Mouse (Mus musculus) Patski (cell line): ENCODE results near the gene Ush1g. TPM values are rescaled to one million over a fixed set of nuclear protein-coding genes. Genes with fewer than 3 reads are reported as not detected.

Experiments used
- ATAC-seq: fragments of 100-300 bp; one replicate; pipeline ENCODE4 v1.8.0; 2021
- CTCF ChIA-PET: fragments of 350-600 bp; sonication (Branson Sonifier 250); formaldehyde crosslinking; loops from one replicate; lab custom pipeline; 2022; ENCODE audit warnings: inconsistent platforms; lab: Charles Lee
- POLR2A ChIA-PET: fragments of 350-600 bp; sonication (Branson Sonifier 250); formaldehyde crosslinking; loops from one replicate; lab custom pipeline; 2022; ENCODE audit warnings: antibody characterized with exemption, inconsistent platforms; lab: Charles Lee
- DNase-seq: peaks from one replicate; pipeline ENCODE4 v3.0.0-alpha.2; 2011; ENCODE audit warnings: low read depth, low spot score
- H3K27me3 ChIP-seq: fragments of 371-371 bp; one replicate; pipeline ENCODE4 v1.5.1; 2021
- CTCF ChIP-seq: fragments of 100-300 bp; IDR thresholded peaks from one replicate; pipeline ENCODE4 v1.5.1; 2021
- in situ Hi-C: fragments of 300-500 bp; cut with MboI; formaldehyde crosslinking; loops from 3 replicates; pipeline ENCODE4 v1.11.1; 2018; ENCODE audit warnings: low pct_unique_long_range_greater_than_20kb, mixed read lengths
- polyA plus RNA-seq: library from polyadenylated mRNA; unstranded; gene quantifications from one replicate; pipeline ENCODE4 v1.2.3, GENCODE M21; 2021

Gene Ush1g
- polyA plus RNA-seq, 1 experiment from 2014 or later: 0.32 TPM

GRCm38 (mm10) chr11:115336115-115336514 lies 14.3 kb upstream of the Ush1g start:
- TF ChIP-seq CTCF: no peak
- ATAC-seq (no peak), DNase-seq (no peak)
- CTCF ChIA-PET: no interaction called here
- peaks cover 46% of the 10 kb centered on the region for H3K27me3 ChIP-seq
- in situ Hi-C loops: no loop called here
- POLR2A ChIA-PET: no interaction called here

GRCm38 (mm10) chr11:115335223-115335622 lies 13.4 kb upstream of the Ush1g start:
- CTCF ChIA-PET: no interaction called here
- peaks cover 46% of the 10 kb centered on the region for H3K27me3 ChIP-seq
- no peak for ATAC-seq
- in situ Hi-C loops: no loop called here
- POLR2A ChIA-PET: no interaction called here
- no peak for DNase-seq
- TF ChIP-seq CTCF: no peak

GRCm38 (mm10) chr11:115334531-115334930 lies 12.7 kb upstream of the Ush1g start, which contains the start of gene Otop3:
Otop3 (plus strand) TSS chr11:115334731.
- no peak for TF ChIP-seq CTCF
- in situ Hi-C loops: no loop called here
- H3K27me3 ChIP-seq: peaks cover 43% of the 10 kb centered on the region
- POLR2A ChIA-PET: no interaction called here
- ATAC-seq (no peak), DNase-seq (no peak)
- CTCF ChIA-PET: interaction anchor here (1.9 kb wide), 1 partner anchor 25 kb away, joined by 4 read pairs; no protein-coding TSS in a partner anchor

GRCm38 (mm10) chr11:115329339-115329738 lies 7.5 kb upstream of the Ush1g start:
- CTCF ChIA-PET: no interaction called here
- ATAC-seq: no peak
- H3K27me3 ChIP-seq: peaks cover 25% of the 10 kb centered on the region
- POLR2A ChIA-PET: no interaction called here
- in situ Hi-C loops: no loop called here
- TF ChIP-seq CTCF: no peak
- DNase-seq: no peak

- ATAC-seq (no peak), DNase-seq (no peak)
Observed at GRCm38 (mm10) chr11:115326730-115327129, 4.9 kb upstream of the Ush1g start.

GRCm38 (mm10) chr11:115323354-115323753 lies 1.5 kb upstream of the Ush1g start:
- peaks cover 42% of the 10 kb centered on the region for H3K27me3 ChIP-seq
- ATAC-seq: no peak
- in situ Hi-C loops: loop anchor here (5.0 kb wide), 1 partner anchor 34 kb away; no protein-coding TSS in a partner anchor

More at GRCm38 (mm10) chr11:115326730-115327129, 4.9 kb upstream of the Ush1g start:
- CTCF ChIA-PET: no interaction called here
- POLR2A ChIA-PET: no interaction called here
- in situ Hi-C loops: no loop called here
- no peak for TF ChIP-seq CTCF
- peaks cover 29% of the 10 kb centered on the region for H3K27me3 ChIP-seq

GRCm38 (mm10) chr11:115319704-115320383 lies 2.0 kb downstream of the Ush1g start:
- no peak for ATAC-seq
- CTCF ChIA-PET: no interaction called here
- POLR2A ChIA-PET: interaction anchor here (0.6 kb wide), 1 partner anchor 59 kb away, joined by 3 read pairs; no protein-coding TSS in a partner anchor
- peaks cover 64% of the 10 kb centered on the region for H3K27me3 ChIP-seq
- no peak for TF ChIP-seq CTCF
- no peak for DNase-seq
- in situ Hi-C loops: loop anchor here (5.0 kb wide), 1 partner anchor 37 kb away; no protein-coding TSS in a partner anchor

More at GRCm38 (mm10) chr11:115323354-115323753, 1.5 kb upstream of the Ush1g start:
- POLR2A ChIA-PET: no interaction called here
- CTCF ChIA-PET: interaction anchor here (0.6 kb wide), 1 partner anchor 9 kb away, joined by 3 read pairs; no protein-coding TSS in a partner anchor
- DNase-seq: no peak
- no peak for TF ChIP-seq CTCF

GRCm38 (mm10) chr11:115318245-115319027 lies 3.4 kb downstream of the Ush1g start:
- no peak for TF ChIP-seq CTCF
- in situ Hi-C loops: no loop called here
- peaks cover 72% of the 10 kb centered on the region for H3K27me3 ChIP-seq
- DNase-seq (no peak), ATAC-seq (no peak)
- ChIA-PET CTCF (no interaction called here), POLR2A (no interaction called here)

GRCm38 (mm10) chr11:115317204-115317603 lies 4.6 kb downstream of the Ush1g start:
- ChIA-PET POLR2A (no interaction called here), CTCF (no interaction called here)
- in situ Hi-C loops: no loop called here
- DNase-seq (no peak), ATAC-seq (no peak)
- peaks cover 72% of the 10 kb centered on the region for H3K27me3 ChIP-seq
- TF ChIP-seq CTCF: no peak

GRCm38 (mm10) chr11:115314249-115314648 lies 7.6 kb downstream of the Ush1g start:
- no peak for TF ChIP-seq CTCF
- CTCF ChIA-PET: no interaction called here
- POLR2A ChIA-PET: interaction anchor here (0.7 kb wide), 1 partner anchor 745 kb away, joined by 3 read pairs; no protein-coding TSS in a partner anchor
- in situ Hi-C loops: no loop called here
- ATAC-seq (no peak), DNase-seq (no peak)
- H3K27me3 ChIP-seq: peaks cover 60% of the 10 kb centered on the region
